Mouse (Mus musculus) C2C12 (cell line): ENCODE data around the gene Itgb3.

Source experiments
- CEBPB ChIP-seq: IDR thresholded peaks from one replicate; pipeline ENCODE4 v1.6.1; 2011; ENCODE audit warnings: low read depth, mild to moderate bottlenecking, control low read depth, moderate library complexity
- CTCF ChIP-seq: IDR thresholded peaks from one replicate; pipeline ENCODE4 v1.5.1; 2011; ENCODE audit not compliant: control insufficient read depth, insufficient read depth, insufficient read length
- FOSL1 ChIP-seq: IDR thresholded peaks from one replicate; pipeline ENCODE4 v1.8.0; 2011; ENCODE audit warnings: mild to moderate bottlenecking, low read length; ENCODE audit not compliant: poor library complexity, insufficient read depth, severe bottlenecking
- MYOD1 ChIP-seq: IDR thresholded peaks from one replicate; pipeline ENCODE4 v1.6.1; 2011; ENCODE audit warnings: low read depth; ENCODE audit not compliant: control insufficient read depth, insufficient read length
- USF1 ChIP-seq: IDR thresholded peaks from one replicate; pipeline ENCODE4 v1.6.1; 2011; ENCODE audit warnings: low read depth, mild to moderate bottlenecking, control low read depth, moderate library complexity

DNA sequence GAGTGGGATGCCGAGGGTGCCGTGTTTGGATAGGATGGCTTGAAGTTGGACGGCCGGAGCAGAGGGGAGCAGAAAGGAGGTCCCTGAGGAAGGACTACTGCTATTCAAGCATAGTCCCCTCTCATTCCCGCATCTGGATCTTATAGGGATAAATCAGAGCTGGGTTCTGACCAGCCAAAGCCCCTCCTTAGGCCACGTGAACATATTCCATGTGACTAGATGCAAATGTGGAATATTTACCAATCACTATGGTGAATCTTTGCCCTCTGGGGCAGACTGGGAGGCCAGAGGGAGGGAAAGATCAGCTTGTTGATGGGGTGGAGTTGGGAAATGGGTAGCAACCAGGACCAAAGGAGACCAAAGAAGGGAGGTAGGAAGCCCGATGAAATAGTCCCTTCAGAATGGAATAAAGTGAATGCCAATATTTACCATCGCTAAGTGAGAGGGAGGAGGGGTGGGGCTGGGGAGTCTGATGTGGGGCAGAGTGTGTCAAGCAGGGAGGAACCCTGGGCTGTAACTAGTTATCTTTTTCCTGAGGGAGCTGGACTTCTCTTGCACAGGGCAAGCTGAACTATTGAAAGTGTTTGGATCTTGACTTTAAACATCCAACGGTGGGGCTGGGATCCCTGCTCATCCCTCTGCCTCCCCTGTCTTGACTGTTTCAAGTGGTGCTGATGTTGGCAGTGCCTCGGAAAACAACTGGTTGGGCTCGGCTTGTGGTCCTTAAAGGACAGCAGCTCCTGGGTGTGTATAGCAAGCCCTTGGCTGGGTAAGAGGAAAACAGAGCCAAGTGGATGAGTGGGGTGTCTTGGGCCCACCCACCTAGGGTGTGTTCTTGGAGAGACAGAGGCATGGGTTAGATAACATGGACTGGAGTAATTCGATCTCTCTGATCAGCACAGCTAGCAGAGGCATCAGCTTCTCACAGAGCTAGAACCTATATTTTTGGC, 17.9 kb downstream of the Itgb3 start:
- TF ChIP-seq CEBPB (no peak), CTCF (no peak), FOSL1 (no peak), MYOD1 (no peak), USF1 (peak; percentile 37)
